Mouse (Mus musculus): ENCODE data around the gene Papln.

DNA sequence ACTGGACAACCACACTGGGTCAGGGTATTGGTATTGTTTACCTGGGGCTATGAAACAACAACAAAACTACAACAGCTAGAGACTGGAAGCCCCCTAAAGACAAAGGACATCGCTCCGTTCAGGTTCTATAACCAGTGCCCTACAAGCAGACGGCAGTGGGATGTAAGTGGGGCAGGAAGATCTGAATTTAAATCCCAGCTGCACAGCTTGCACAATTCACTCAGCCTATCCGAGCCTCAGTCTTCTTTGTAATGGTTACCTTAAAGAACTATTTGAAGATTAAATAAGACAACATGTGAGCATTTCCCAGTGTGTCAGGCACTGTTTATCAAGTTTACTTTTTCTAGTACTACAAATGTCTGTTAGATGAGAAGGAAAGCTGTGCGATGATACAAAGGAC is 34.9 kb downstream of the Papln start:
- TF ChIP-seq MAX (IDR thresholded peaks at IDR 0.05; ENCODE audit: low read depth) (no peak), POLR2A (IDR thresholded peaks at IDR 0.05; ENCODE audit: insufficient read length, low read depth) (no peak), MYOD1 (IDR thresholded peaks at IDR 0.05; ENCODE audit: control insufficient read depth in 1 of 3, insufficient read length in 2 of 3, low read depth in 2 of 3) (no peak), TCF12 (IDR thresholded peaks at IDR 0.05; ENCODE audit: insufficient read depth, poor library complexity, severe bottlenecking) (no peak), USF1 (IDR thresholded peaks at IDR 0.05; ENCODE audit: low read depth) (no peak), MYOG (IDR thresholded peaks at IDR 0.05; ENCODE audit: control insufficient read depth in 1 of 3, insufficient read depth in 1 of 3, insufficient read length in 2 of 3, low read depth in 2 of 3) (no peak), E2F4 (IDR thresholded peaks at IDR 0.05; ENCODE audit: insufficient read depth) (no peak), REST (IDR thresholded peaks at IDR 0.05; ENCODE audit: insufficient read depth, insufficient read length) (no peak), POLR2AphosphoS2 (IDR thresholded peaks at IDR 0.05; ENCODE audit: insufficient read length, low read depth) (no peak), TCF3 (IDR thresholded peaks at IDR 0.05; ENCODE audit: insufficient read length, low read depth) (no peak)

All from myocyte (in vitro differentiated cells).